Mouse (Mus musculus): ENCODE results near the gene Ly6c1. TPM values are rescaled to one million over a fixed set of nuclear protein-coding genes. Genes with fewer than 3 reads are reported as not detected.
A peak's percentile ranks its signal among the peaks of the same experiment; 100 is the strongest.
"Not testable (repeated sequence)": the region's sequence is repeated elsewhere in the genome, so short reads cannot be mapped to it uniquely, and the experiment has no call there.

The Ly6c1 gene
- 363 and 479 TPM in 2 replicates for polyA plus RNA-seq (2015; fragmentation: Nextera tagmentation; extraction: Ambion mirVana)

GRCm38 (mm10) chr15:75048642-75049261 lies at the start of gene Ly6c1:
Ly6c1 (minus strand) TSS chr15:75048830.
- not testable (repeated sequence) for DNase-seq (ENCODE audit: low spot score); ATAC-seq
- peak within 1 kb of the TSS; percentile 43 for H3K27ac ChIP-seq (ENCODE audit: low read length)

DNA sequence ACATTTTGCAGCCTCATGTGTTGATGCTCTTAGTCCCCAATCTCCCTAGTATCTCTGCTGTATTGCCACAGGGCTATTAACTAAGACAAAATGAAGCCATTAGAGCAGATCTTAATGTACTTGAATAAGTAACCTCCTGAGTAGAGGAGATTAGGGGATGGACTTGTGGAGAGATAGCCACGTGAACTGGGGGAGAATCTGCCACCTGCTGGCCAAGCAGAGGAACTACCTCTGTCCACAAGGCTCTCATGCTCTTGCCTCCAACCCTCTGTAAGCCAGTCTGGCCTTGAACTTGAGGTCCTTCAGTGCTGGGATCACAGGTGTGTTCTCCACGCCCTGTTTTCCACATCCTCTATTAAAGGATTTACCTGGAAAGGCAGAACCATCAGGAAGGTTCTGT lies 39.4 kb upstream of the Ly6c1 start:
- H3K27ac ChIP-seq (ENCODE audit: low read length), result not testable (repeated sequence)
- DNase-seq (ENCODE audit: low spot score), result peak; percentile 12
- 11% methylated on average over 2 of the region's 2 CpGs for WGBS

More at GRCm38 (mm10) chr15:75048642-75049261, at the start of gene Ly6c1:
- not testable (repeated sequence) for H3K4me1 ChIP-seq (ENCODE audit: insufficient read depth, low read depth, low read length); H3K27me3 ChIP-seq (replicated peaks; ENCODE audit: insufficient read depth, low read length); H3K36me3 ChIP-seq (ENCODE audit: insufficient read depth, low read length); H3K4me3 ChIP-seq (ENCODE audit: low read depth, low read length); H3K9ac ChIP-seq (replicated peaks; ENCODE audit: low read depth); H3K9me3 ChIP-seq (ENCODE audit: low read length)
- peak within 1 kb of the TSS; percentile 11; the same call in 1 of the 2 replicates for H3K4me2 ChIP-seq (replicated peaks; ENCODE audit: low read depth, low read length)
- WGBS, result 50% methylated on average over 1 of the region's 1 CpGs

GRCm38 (mm10) chr15:75069965-75070364 lies 21.3 kb upstream of the Ly6c1 start:
- Histone ChIP-seq H3K9me3 (ENCODE audit: low read length) (no peaks in the 10 kb centered on the region), H3K4me3 (ENCODE audit: low read depth, low read length) (no peak overlapping the region), H3K27me3 (replicated peaks; ENCODE audit: insufficient read depth, low read length) (no peaks in the 10 kb centered on the region), H3K27ac (ENCODE audit: low read length) (no peak overlapping the region), H3K36me3 (ENCODE audit: insufficient read depth, low read length) (no peaks in the 10 kb centered on the region), H3K9ac (replicated peaks; ENCODE audit: low read depth) (no peak overlapping the region), H3K4me2 (replicated peaks; ENCODE audit: low read depth, low read length) (no peak overlapping the region), H3K4me1 (ENCODE audit: insufficient read depth, low read depth, low read length) (no peaks in the 10 kb centered on the region)
- 79% methylated on average over 4 of the region's 4 CpGs for WGBS
- ATAC-seq (no peak), DNase-seq (ENCODE audit: low spot score) (no peak)
- TF ChIP-seq EP300 (IDR thresholded peaks at IDR 0.05) (no peak), CTCF (IDR thresholded peaks at IDR 0.05) (no peak)

More for the DNA sequence above, 39.4 kb upstream of the Ly6c1 start:
- not testable (repeated sequence) for H3K4me3 ChIP-seq (ENCODE audit: low read depth, low read length); H3K4me1 ChIP-seq (ENCODE audit: insufficient read depth, low read depth, low read length); ATAC-seq; H3K9me3 ChIP-seq (ENCODE audit: low read length); H3K27me3 ChIP-seq (replicated peaks; ENCODE audit: insufficient read depth, low read length); H3K36me3 ChIP-seq (ENCODE audit: insufficient read depth, low read length); H3K9ac ChIP-seq (replicated peaks; ENCODE audit: low read depth); H3K4me2 ChIP-seq (replicated peaks; ENCODE audit: low read depth, low read length)
- TF ChIP-seq CTCF (IDR thresholded peaks at IDR 0.05), result peak; percentile 70

DNA sequence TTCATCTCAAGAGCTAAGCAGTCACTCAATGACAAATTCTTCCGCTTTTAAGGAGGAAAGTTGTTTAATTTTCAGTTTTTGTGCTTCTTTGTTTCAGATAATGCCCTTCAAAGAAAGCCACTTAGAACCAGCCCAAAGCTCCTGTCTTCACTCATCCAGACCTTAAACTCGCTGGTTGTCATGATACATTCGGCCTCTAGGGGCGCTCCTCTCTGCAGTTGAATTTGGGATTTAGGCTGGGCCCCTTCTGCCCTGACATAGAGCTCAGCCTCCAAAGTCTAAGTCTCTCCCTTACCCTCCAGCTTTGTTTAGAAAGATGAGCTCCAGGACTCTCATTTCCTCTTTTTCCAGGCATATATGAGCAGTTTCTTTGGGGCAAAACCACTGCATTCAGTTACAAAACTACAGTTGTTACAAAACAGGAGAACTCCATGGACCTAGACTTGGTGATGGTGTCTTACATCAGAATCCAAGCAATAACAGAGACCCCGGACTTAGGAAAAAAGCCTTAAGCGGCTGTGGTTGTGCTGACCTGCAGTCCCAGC lies 13.5 kb upstream of the Ly6c1 start:
- TF ChIP-seq CTCF (IDR thresholded peaks at IDR 0.05), result peak; percentile 75
- H3K27me3 ChIP-seq (replicated peaks; ENCODE audit: insufficient read depth, low read length); H3K36me3 ChIP-seq (ENCODE audit: insufficient read depth, low read length); ATAC-seq; H3K4me1 ChIP-seq (ENCODE audit: insufficient read depth, low read depth, low read length); H3K27ac ChIP-seq (ENCODE audit: low read length); H3K9ac ChIP-seq (replicated peaks; ENCODE audit: low read depth); H3K4me2 ChIP-seq (replicated peaks; ENCODE audit: low read depth, low read length); H3K9me3 ChIP-seq (ENCODE audit: low read length); H3K4me3 ChIP-seq (ENCODE audit: low read depth, low read length): not testable (repeated sequence)
- WGBS, result 32% methylated on average over 6 of the region's 6 CpGs
- DNase-seq (ENCODE audit: low spot score), result peak; percentile 41

DNA sequence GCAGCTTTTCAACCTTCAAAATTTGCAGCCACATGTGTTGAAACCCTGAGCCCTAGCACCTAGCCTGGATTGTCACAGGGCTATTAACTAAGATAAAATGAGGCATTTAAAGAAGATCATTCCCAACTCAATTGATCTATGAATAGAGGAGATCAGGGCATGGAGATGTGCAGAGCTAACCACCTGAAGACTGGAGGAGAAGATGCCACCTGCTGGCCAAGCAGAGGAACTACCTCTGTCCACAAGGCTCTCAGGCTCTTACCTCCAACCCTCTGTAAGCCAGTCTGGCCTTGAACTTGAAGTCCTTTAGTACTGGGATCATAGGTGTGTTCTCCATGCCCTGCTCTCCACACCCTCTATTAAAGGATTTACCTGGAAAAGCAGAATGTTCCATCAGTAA lies 11.9 kb upstream of the Ly6c1 start:
- H3K4me3 ChIP-seq (ENCODE audit: low read depth, low read length), result no peak overlapping the region
- peak; percentile 60 for DNase-seq (ENCODE audit: low spot score)
- TF ChIP-seq EP300 (IDR thresholded peaks at IDR 0.05) (no peak), CTCF (IDR thresholded peaks at IDR 0.05) (peak; percentile 88)

GRCm38 (mm10) chr15:75055985-75056384 lies 7.4 kb upstream of the Ly6c1 start:
- no peaks in the 10 kb centered on the region for H3K9me3 ChIP-seq (ENCODE audit: low read length)
- H3K27me3 ChIP-seq (replicated peaks; ENCODE audit: insufficient read depth, low read length), result no peaks in the 10 kb centered on the region
- H3K4me3 ChIP-seq (ENCODE audit: low read depth, low read length), result no peak overlapping the region
- WGBS, result 67% methylated on average over 2 of the region's 2 CpGs
- H3K36me3 ChIP-seq (ENCODE audit: insufficient read depth, low read length), result no peaks in the 10 kb centered on the region
- H3K27ac ChIP-seq (ENCODE audit: low read length), result no peak overlapping the region
- ATAC-seq, result no peak
- no peak for TF ChIP-seq CTCF (IDR thresholded peaks at IDR 0.05)
- no peak for TF ChIP-seq EP300 (IDR thresholded peaks at IDR 0.05)
- no peak overlapping the region for H3K9ac ChIP-seq (replicated peaks; ENCODE audit: low read depth)
- no peak overlapping the region for H3K4me2 ChIP-seq (replicated peaks; ENCODE audit: low read depth, low read length)
- no peak for DNase-seq (ENCODE audit: low spot score)
- no peaks in the 10 kb centered on the region for H3K4me1 ChIP-seq (ENCODE audit: insufficient read depth, low read depth, low read length)

More for the DNA sequence above, 11.9 kb upstream of the Ly6c1 start:
- no peaks in the 10 kb centered on the region for H3K36me3 ChIP-seq (ENCODE audit: insufficient read depth, low read length)
- H3K27ac ChIP-seq (ENCODE audit: low read length), result no peak overlapping the region
- no peak overlapping the region for H3K4me2 ChIP-seq (replicated peaks; ENCODE audit: low read depth, low read length)
- no peaks in the 10 kb centered on the region for H3K9me3 ChIP-seq (ENCODE audit: low read length)
- H3K9ac ChIP-seq (replicated peaks; ENCODE audit: low read depth), result no peak overlapping the region
- H3K4me1 ChIP-seq (ENCODE audit: insufficient read depth, low read depth, low read length), result no peaks in the 10 kb centered on the region
- no peaks in the 10 kb centered on the region for H3K27me3 ChIP-seq (replicated peaks; ENCODE audit: insufficient read depth, low read length)
- ATAC-seq, result no peak

DNA sequence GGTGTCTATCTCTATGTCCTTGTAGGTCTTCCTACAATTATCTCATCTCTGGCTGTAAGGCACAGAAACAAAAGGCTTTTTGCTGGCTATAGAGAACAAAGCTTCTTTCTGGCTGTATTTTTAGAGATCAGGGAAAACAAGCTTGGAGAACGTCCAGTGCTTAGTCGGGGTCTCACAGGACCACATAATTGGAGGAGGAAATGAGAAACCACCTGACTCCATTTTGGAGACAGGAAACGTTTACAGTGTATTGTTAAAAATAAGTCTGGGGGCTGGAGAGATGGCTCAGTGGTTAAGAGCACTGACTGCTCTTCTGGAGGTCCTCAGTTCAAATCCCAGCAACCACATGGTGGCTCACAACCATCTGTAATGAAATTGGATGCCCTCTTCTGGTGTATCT lies 6.8 kb upstream of the Ly6c1 start:
- ATAC-seq, result peak; percentile 33; the same call in 1 of the 2 replicates

More for the DNA sequence above, 6.8 kb upstream of the Ly6c1 start:
- H3K4me2 ChIP-seq (replicated peaks; ENCODE audit: low read depth, low read length); H3K27ac ChIP-seq (ENCODE audit: low read length); H3K9ac ChIP-seq (replicated peaks; ENCODE audit: low read depth); H3K4me3 ChIP-seq (ENCODE audit: low read depth, low read length); H3K27me3 ChIP-seq (replicated peaks; ENCODE audit: insufficient read depth, low read length); H3K9me3 ChIP-seq (ENCODE audit: low read length); DNase-seq (ENCODE audit: low spot score); H3K36me3 ChIP-seq (ENCODE audit: insufficient read depth, low read length); H3K4me1 ChIP-seq (ENCODE audit: insufficient read depth, low read depth, low read length): not testable (repeated sequence)
- WGBS, result 34% methylated on average over 3 of the region's 3 CpGs
